Mouse (Mus musculus): Measurements from ENCODE around the gene Insig2.

DNA sequence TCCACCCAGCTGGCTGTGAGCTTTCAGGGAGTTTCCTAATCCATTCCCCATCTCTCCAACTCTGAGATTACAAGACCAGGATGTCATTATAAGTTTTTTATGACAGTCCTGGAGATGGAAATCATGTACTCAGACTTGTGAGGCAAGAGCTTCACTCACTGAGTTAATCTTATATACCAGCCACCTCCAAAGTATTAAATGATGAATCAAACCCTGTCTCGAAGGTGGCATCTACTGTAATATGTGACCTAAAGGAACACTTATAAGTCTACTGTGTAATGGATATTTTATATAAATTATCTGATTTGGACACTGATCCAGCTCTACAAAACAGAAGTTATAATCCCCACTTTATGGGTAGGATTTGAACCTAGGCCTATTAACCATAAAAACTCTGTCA is 40.3 kb upstream of the Insig2 start:
- TF ChIP-seq CTCF (IDR thresholded peaks at IDR 0.05; ENCODE audit: borderline replicate concordance, extremely low read depth, insufficient read depth, insufficient read length): no peak
- no peak for TF ChIP-seq POLR2A (IDR thresholded peaks at IDR 0.05; ENCODE audit: borderline replicate concordance, extremely low read depth, insufficient read depth, insufficient read length, poor library complexity, severe bottlenecking)
